ENCODE assay signal across 14 mouse cellular contexts in genomic region chr5:72882412-72882765, GRCm38 (mm10). TPM values are rescaled to one million over a fixed set of nuclear protein-coding genes. Genes with fewer than 3 reads are reported as not detected.
DNase-seq lines count a peak whose midpoint lies in the region; ATAC-seq lines count a peak whose summit lies in the region.
"Had no signal": no experiment of that assay in that cellular context is flagged by ENCODE, and none has a peak within 500 bp of the region (broad histone marks: within the 10 kb centered on the region; RNA-seq: fewer than 3 reads in every experiment).

No protein-coding gene starts in this region.

- peaks cover 14% of the 10 kb centered on the region for H3K4me1 ChIP-seq in heart, embryonic 10.5 days
- peaks cover 10% of the 10 kb centered on the region for H3K4me1 ChIP-seq in intestine, embryonic 14.5 days (replicated peaks; ENCODE audit: control insufficient read depth, insufficient read depth, low read length)
- H3K4me1 ChIP-seq: hindbrain, embryonic 12.5 days had no signal

- no peaks in the 10 kb centered on the region for H3K27me3 ChIP-seq in heart, embryonic 10.5 days (ENCODE audit: insufficient read depth, poor library complexity, severe bottlenecking)
- H3K27me3 ChIP-seq in intestine, embryonic 14.5 days (replicated peaks; ENCODE audit: control insufficient read depth, insufficient read depth, low read length): no peaks in the 10 kb centered on the region
- H3K27me3 ChIP-seq: hindbrain, embryonic 12.5 days had no signal

- DNase-seq in heart, adult 8-10 months (ENCODE audit: low spot score): peak; percentile 46
- DNase-seq in heart, postnatal 25 days (ENCODE audit: low spot score): no peak
- DNase-seq in heart, embryonic 10.5 days (ENCODE audit: low spot score): no peak
- no peak for DNase-seq in intestine, embryonic 14.5 days (ENCODE audit: low spot score)
- DNase-seq in spleen, postnatal 10 days (ENCODE audit: low spot score in 2 of 2): no peak
- DNase-seq in yolk sac, embryonic 10.5 days (ENCODE audit: low spot score): no peak
- DNase-seq: cerebellum, postnatal 14 days; kidney, adult 8-10 months had no signal

- 0 out of 2 replicates have a peak, but pooled peaks have one; percentile 48 for ATAC-seq in intestine, embryonic 14.5 days (replicated peaks; ENCODE audit: low FRiP score, low TSS enrichment, low read depth)
- ATAC-seq in megakaryocyte-erythroid progenitor cell, adult 5-6 weeks (replicated peaks; ENCODE audit: low FRiP score, low TSS enrichment, poor library complexity, severe bottlenecking): peak; percentile 68
- ATAC-seq: forebrain, embryonic 14.5 days had no signal

- no peaks in the 10 kb centered on the region for H3K9me3 ChIP-seq in heart, embryonic 10.5 days
- H3K9me3 ChIP-seq in intestine, embryonic 14.5 days (ENCODE audit: control insufficient read depth, low read length): no peaks in the 10 kb centered on the region
- H3K9me3 ChIP-seq: embryonic facial prominence, embryonic 13.5 days; hindbrain, embryonic 12.5 days; limb, embryonic 10.5 days had no signal

- no peak overlapping the region for H3K4me3 ChIP-seq in heart, embryonic 10.5 days
- no peak overlapping the region for H3K4me3 ChIP-seq in intestine, embryonic 14.5 days (ENCODE audit: low read depth, low read length)
- H3K4me3 ChIP-seq: embryonic facial prominence, embryonic 13.5 days; hindbrain, embryonic 12.5 days; layer of hippocampus, adult 2 months; limb, embryonic 10.5 days had no signal

- intact Hi-C loops in heart, postnatal 25 days (cut with DNase I): no loop called here

- no peak overlapping the region for H3K9ac ChIP-seq in intestine, embryonic 14.5 days (ENCODE audit: low read length)
- H3K9ac ChIP-seq: embryonic facial prominence, embryonic 13.5 days; hindbrain, embryonic 12.5 days had no signal

- no peaks in the 10 kb centered on the region for H3K36me3 ChIP-seq in heart, embryonic 10.5 days
- H3K36me3 ChIP-seq in intestine, embryonic 14.5 days (ENCODE audit: control insufficient read depth, insufficient read depth, low read length): no peaks in the 10 kb centered on the region
- H3K36me3 ChIP-seq: embryonic facial prominence, embryonic 13.5 days; hindbrain, embryonic 12.5 days; limb, embryonic 10.5 days had no signal

- peak overlapping the region; percentile 75; the same call in 1 of the 2 replicates for H3K27ac ChIP-seq in heart, embryonic 10.5 days
- H3K27ac ChIP-seq in intestine, embryonic 14.5 days (ENCODE audit: low read depth): no peak overlapping the region
- H3K27ac ChIP-seq: embryonic facial prominence, embryonic 13.5 days; hindbrain, embryonic 12.5 days; layer of hippocampus, adult 2 months; limb, embryonic 10.5 days had no signal

- 27% methylated on average over 2 of the region's 2 CpGs for WGBS in heart, embryonic 10.5 days
- 56% methylated on average over 2 of the region's 2 CpGs for WGBS in intestine, embryonic 14.5 days

- H3K4me2 ChIP-seq in intestine, embryonic 14.5 days (ENCODE audit: low read length): no peak overlapping the region
- H3K4me2 ChIP-seq: embryonic facial prominence, embryonic 13.5 days; hindbrain, embryonic 12.5 days had no signal

RNA-seq across cellular contexts. Expression of gene Tec, which starts 14.1 kb away (rescaled TPM):
- total RNA-seq in heart, adult 8-10 months (2022): 10 to 100 TPM; 13.2 to 14.5 (median 13.5) TPM
- total RNA-seq in heart, postnatal 25 days (2021): 10 to 100 TPM; 13.9 to 15.8 TPM
- 7.5 and 12.1 TPM in 2 replicates for polyA plus RNA-seq in heart, embryonic 10.5 days (2016; fragmentation: Nextera tagmentation; extraction: Ambion mirVana)
- polyA plus RNA-seq in intestine, embryonic 14.5 days (2014; fragmentation: Nextera tagmentation; extraction: Ambion mirVana): 10.6 and 13.7 TPM in 2 replicates
- 4.8 and 10.0 TPM in 2 replicates for total RNA-seq in megakaryocyte-erythroid progenitor cell, adult 5-6 weeks (2014; fragmentation: Nextera tagmentation)
- 16.3 and 21.6 TPM in 2 replicates for total RNA-seq in megakaryocyte-erythroid progenitor cell, adult 5-6 weeks (2017)

RNA-seq across cellular contexts. Expression of gene Slain2, which starts 31.7 kb away (rescaled TPM):
- total RNA-seq in heart, adult 8-10 months (2022): 100 to 1,000 TPM; 140 to 190 (median 176) TPM
- 100 to 1,000 TPM; 143 to 145 TPM for total RNA-seq in heart, postnatal 25 days (2021)
- 18.1 and 21.0 TPM in 2 replicates for polyA plus RNA-seq in heart, embryonic 10.5 days (2016; fragmentation: Nextera tagmentation; extraction: Ambion mirVana)
- polyA plus RNA-seq in intestine, embryonic 14.5 days (2014; fragmentation: Nextera tagmentation; extraction: Ambion mirVana): 20.5 and 20.9 TPM in 2 replicates
- total RNA-seq in megakaryocyte-erythroid progenitor cell, adult 5-6 weeks (2014; fragmentation: Nextera tagmentation): 19.2 and 19.6 TPM in 2 replicates
- 28.2 and 34.4 TPM in 2 replicates for total RNA-seq in megakaryocyte-erythroid progenitor cell, adult 5-6 weeks (2017)
